Mouse (Mus musculus): ENCODE results near the gene Syt17. TPM values are rescaled to one million over a fixed set of nuclear protein-coding genes. Genes with fewer than 3 reads are reported as not detected.
"Not testable (repeated sequence)": the region's sequence is repeated elsewhere in the genome, so short reads cannot be mapped to it uniquely, and the experiment has no call there.

The Syt17 gene
- total RNA-seq, 2 experiments from 2014 or later, result 0.25 to 0.52 TPM

DNA sequence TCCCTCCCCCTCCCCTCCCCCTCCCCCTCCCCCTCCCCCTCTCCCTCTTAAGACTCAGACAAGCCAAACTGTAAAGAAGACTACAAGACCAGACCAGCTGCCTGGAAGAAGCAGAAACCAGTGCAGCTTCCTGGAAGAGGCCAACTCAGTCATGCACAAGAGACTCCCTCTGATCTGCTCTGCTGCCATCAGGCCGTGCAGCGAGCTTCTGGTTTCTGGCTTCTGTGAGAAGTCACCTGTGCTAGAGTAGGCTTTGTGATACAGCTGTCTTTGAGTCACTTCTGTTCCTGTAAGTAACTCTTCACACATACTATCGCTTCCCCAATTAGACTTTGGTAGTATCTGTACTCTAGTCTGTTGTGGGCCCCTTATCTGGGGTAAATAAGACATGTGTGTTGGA is 68.0 kb downstream of the Syt17 start:
- no peak for DNase-seq (ENCODE audit: low spot score)

- no peak for DNase-seq (ENCODE audit: low spot score)
Measured at GRCm38 (mm10) chr7:118376590-118376989, 71.4 kb downstream of the Syt17 start.

GRCm38 (mm10) chr7:118375341-118375740 is 72.7 kb downstream of the Syt17 start:
- no peak for DNase-seq (ENCODE audit: low spot score)

DNA sequence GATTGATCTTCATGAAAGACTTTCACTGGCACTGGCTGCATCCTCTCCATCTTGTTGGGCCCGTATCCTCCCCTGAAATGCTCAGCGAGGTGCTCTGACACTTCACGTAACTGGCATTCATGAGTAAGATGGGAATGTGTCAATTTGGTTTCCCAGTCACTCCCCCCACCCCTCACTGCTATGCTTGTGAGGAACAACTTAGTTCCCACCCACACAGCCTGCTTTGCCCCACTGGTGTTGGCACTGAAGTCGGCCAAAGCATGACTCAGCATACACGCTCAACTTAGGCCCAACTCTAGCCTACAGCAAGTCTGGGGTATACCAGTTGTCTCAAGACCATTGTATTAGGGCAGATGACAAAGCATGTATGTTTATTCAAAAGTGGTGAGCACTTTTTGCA is 76.7 kb downstream of the Syt17 start:
- no peak for DNase-seq (ENCODE audit: low spot score)

- DNase-seq (ENCODE audit: low spot score), result no peak
Measured at GRCm38 (mm10) chr7:118369705-118370104, 78.3 kb downstream of the Syt17 start.

DNA sequence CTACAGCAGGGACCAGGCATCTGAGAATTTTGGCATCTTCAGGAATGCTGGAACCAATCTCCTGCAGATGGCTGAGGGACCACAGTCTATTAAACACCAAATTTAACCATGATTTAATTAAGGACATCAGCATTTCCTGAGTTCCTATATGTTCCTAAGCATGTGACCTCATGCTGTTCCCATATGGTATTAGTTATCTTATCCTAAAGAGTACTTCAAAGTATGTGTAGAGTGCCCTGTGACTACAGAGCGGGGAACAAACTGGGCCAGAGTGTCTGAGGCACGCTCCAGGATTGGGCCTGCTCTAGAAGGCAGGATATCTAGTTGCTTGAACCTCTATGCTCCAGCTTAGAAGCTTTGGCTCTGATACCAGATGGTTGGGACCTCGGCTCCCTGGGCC is 82.1 kb downstream of the Syt17 start:
- no peak for DNase-seq (ENCODE audit: low spot score)

GRCm38 (mm10) chr7:118365251-118365650 is 82.8 kb downstream of the Syt17 start:
- peak; percentile 52 for DNase-seq (ENCODE audit: low spot score)

GRCm38 (mm10) chr7:118364353-118365007 is 83.5 kb downstream of the Syt17 start:
- no peak for DNase-seq (ENCODE audit: low spot score)

- no peak for DNase-seq (ENCODE audit: low spot score)
Measured at GRCm38 (mm10) chr7:118363587-118364233, 84.3 kb downstream of the Syt17 start.

GRCm38 (mm10) chr7:118362931-118363330 is 85.1 kb downstream of the Syt17 start:
- DNase-seq (ENCODE audit: low spot score), result no peak

- no peak for DNase-seq (ENCODE audit: low spot score)
Measured at GRCm38 (mm10) chr7:118362258-118362657, 85.8 kb downstream of the Syt17 start.

- DNase-seq (ENCODE audit: low spot score), result no peak
Measured at GRCm38 (mm10) chr7:118358977-118359376, 89.0 kb downstream of the Syt17 start.

- DNase-seq (ENCODE audit: low spot score), result not testable (repeated sequence)
Measured at GRCm38 (mm10) chr7:118356410-118357005, 91.5 kb downstream of the Syt17 start.

- DNase-seq (ENCODE audit: low spot score), result no peak
Measured at GRCm38 (mm10) chr7:118350840-118351239, 97.2 kb downstream of the Syt17 start.

DNA sequence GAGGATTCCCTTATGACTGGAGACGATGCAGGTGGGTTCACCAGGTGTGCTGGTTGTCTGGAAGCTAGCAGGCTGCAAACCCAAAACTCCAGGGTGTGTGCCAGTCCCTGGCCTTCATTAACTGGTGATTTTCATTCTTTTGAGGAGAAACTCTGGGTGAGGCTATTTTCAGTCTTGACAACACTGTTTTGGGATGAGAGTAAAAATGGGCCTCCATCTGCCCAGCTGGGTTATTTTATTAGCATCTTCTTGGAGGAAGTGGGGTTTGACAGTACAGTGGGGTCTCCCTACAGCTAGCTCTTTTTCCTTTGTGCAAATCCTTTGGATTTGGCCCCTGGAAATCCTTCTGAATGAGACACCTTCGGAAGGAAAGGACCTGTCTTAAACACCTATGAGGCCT is 101.1 kb downstream of the Syt17 start:
- no peak for DNase-seq (ENCODE audit: low spot score)

GRCm38 (mm10) chr7:118346432-118346831 is 101.6 kb downstream of the Syt17 start:
- DNase-seq (ENCODE audit: low spot score), result no peak

DNA sequence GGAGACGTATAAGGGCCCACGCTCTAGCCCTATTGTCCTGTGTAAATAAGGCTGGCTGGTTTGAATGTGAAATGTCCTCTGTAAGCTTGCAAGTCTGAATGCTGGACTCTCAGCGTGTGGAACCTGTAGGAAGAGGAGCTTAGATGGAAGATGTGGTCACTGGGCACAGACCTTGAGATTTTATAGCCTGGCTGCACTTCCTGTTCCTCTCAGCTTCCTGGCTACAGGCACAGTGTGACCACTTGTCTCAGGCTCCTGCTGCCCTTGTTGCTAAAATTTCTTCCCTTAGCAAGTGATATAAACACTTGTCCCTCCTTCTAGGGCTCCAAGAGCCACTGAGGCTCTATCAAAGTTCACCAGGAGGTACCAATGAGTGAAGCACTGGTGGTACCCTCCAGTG is 102.6 kb downstream of the Syt17 start:
- peak; percentile 53 for DNase-seq (ENCODE audit: low spot score)

- DNase-seq (ENCODE audit: low spot score), result peak; percentile 58
Measured at GRCm38 (mm10) chr7:118344701-118345100, 103.3 kb downstream of the Syt17 start.

Other genes starting within 250 kb of the Syt17 start
- 10 to 100 TPM; 19.5 to 23.6 TPM for gene Smg1, start 204.6 kb downstream of the Syt17 start, total RNA-seq (2021)
- 1 to 10 TPM; 5.2 to 8.2 TPM for gene Itpripl2, start 43.8 kb upstream of the Syt17 start, total RNA-seq (2021)
- gene Coq7, start 85.1 kb upstream of the Syt17 start, total RNA-seq (2021), result 10 to 100 TPM; 46.4 to 57.7 TPM
- 10 to 100 TPM in 1 of 2 experiments, 1 to 10 TPM in 1; 9.6 to 13.1 TPM for gene Tmc7, start 136.5 kb upstream of the Syt17 start, total RNA-seq (2021)
- gene Tmc5, start 149.1 kb upstream of the Syt17 start, total RNA-seq (2021), result not detected

Data from gastrocnemius, adult 18-20 months (tissue).